Mouse (Mus musculus): Measurements from ENCODE around the gene Gorasp1.

DNA sequence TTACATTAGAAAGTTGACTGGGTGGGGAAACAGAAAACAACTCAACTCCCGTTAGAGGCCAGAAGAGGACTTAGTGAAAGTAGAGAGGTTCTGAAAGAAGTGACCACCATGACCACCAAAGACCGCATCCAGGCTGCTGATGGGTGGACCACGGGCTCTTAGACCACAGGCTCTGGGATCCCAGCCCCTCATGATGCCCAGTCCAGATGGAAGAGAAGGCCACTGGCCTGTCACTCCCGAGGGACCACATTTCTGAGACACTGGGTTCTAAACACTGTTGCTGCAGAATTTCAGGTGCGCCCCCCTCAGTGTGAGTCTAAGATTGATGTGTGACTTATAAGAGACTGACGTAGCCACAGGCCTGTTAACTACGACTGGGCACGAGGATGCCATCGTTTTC, 47.9 kb downstream of the Gorasp1 start:
- no peak for TF ChIP-seq HCFC1 (IDR thresholded peaks at IDR 0.05; ENCODE audit: borderline replicate concordance, insufficient read depth, low read length)
- no peak for TF ChIP-seq CHD2 (IDR thresholded peaks at IDR 0.05; ENCODE audit: low read depth, low read length)
- TF ChIP-seq ZC3H11A (IDR thresholded peaks at IDR 0.05; ENCODE audit: borderline replicate concordance, low read depth, low read length), result no peak
